Mouse (Mus musculus) cerebellum, adult 9-10 months (tissue): ENCODE measurements around the gene Trp53i13.
A peak's percentile ranks its signal among the peaks of the same experiment; 100 is the strongest.

ENCODE experiments used
- DNase-seq: peaks from one replicate; pipeline ENCODE4 v3.0.0; 2022

Trp53i13 gene

GRCm38 (mm10) chr11:77507426-77507825 lies 8.4 kb downstream of the Trp53i13 start:
- peak; percentile 30 for DNase-seq

GRCm38 (mm10) chr11:77506941-77507340 lies 8.8 kb downstream of the Trp53i13 start:
- peak; percentile 42 for DNase-seq

- DNase-seq: peak; percentile 41
Observed at GRCm38 (mm10) chr11:77506273-77506672, 9.5 kb downstream of the Trp53i13 start.

- peak; percentile 25 for DNase-seq
Observed at GRCm38 (mm10) chr11:77505291-77505980, 10.3 kb downstream of the Trp53i13 start.

GRCm38 (mm10) chr11:77504377-77504776 lies 11.4 kb downstream of the Trp53i13 start:
- peak; percentile 30 for DNase-seq

- DNase-seq: peak; percentile 16
Observed at GRCm38 (mm10) chr11:77503511-77503910, 12.3 kb downstream of the Trp53i13 start.

- DNase-seq: no peak
Observed at GRCm38 (mm10) chr11:77502481-77502880, 13.3 kb downstream of the Trp53i13 start.

- DNase-seq: peak; percentile 53
Observed at GRCm38 (mm10) chr11:77501971-77502370, 13.8 kb downstream of the Trp53i13 start.

- peak; percentile 90 for DNase-seq
Observed at GRCm38 (mm10) chr11:77501392-77501791, 14.4 kb downstream of the Trp53i13 start.

GRCm38 (mm10) chr11:77500361-77501325 lies 15.1 kb downstream of the Trp53i13 start:
- DNase-seq: peak; percentile 67

GRCm38 (mm10) chr11:77499354-77499753 lies 16.4 kb downstream of the Trp53i13 start:
- peak; percentile 89 for DNase-seq

- peak; percentile 59 for DNase-seq
Observed at GRCm38 (mm10) chr11:77498261-77499139, 17.3 kb downstream of the Trp53i13 start.

- DNase-seq: no peak
Observed at GRCm38 (mm10) chr11:77497851-77498250, 17.9 kb downstream of the Trp53i13 start.

- DNase-seq: peak; percentile 77
Observed at GRCm38 (mm10) chr11:77497341-77497756, 18.4 kb downstream of the Trp53i13 start.

GRCm38 (mm10) chr11:77495507-77495906 lies 20.3 kb downstream of the Trp53i13 start:
- peak; percentile 43 for DNase-seq

GRCm38 (mm10) chr11:77494782-77495181 lies 21.0 kb downstream of the Trp53i13 start:
- DNase-seq: peak; percentile 52

- no peak for DNase-seq
Observed at GRCm38 (mm10) chr11:77494344-77494676, 21.5 kb downstream of the Trp53i13 start.

- DNase-seq: peak; percentile 68
Observed at GRCm38 (mm10) chr11:77493512-77494343, 22.1 kb downstream of the Trp53i13 start, which contains the start of gene Git1. TSS of gene Git1 (plus strand) at chr11:77493562.

GRCm38 (mm10) chr11:77492911-77493332 lies 22.9 kb downstream of the Trp53i13 start:
- peak; percentile 93 for DNase-seq

GRCm38 (mm10) chr11:77492311-77492871 lies 23.4 kb downstream of the Trp53i13 start:
- DNase-seq: peak; percentile 71
